Mouse (Mus musculus) cerebellum, adult (tissue): Measurements from ENCODE around the gene Tbcd.

Source experiments
- ATAC-seq: cut with Nextera tagmentation; 2 replicates; pipeline ENCODE4 v1.9.2; 2017; ENCODE audit warnings: mild to moderate bottlenecking, moderate library complexity, mixed read lengths; ENCODE audit not compliant: insufficient number of reproducible peaks, low FRiP score, low TSS enrichment

Gene Tbcd

GRCm38 (mm10) chr11:121451753-121452635 is at the start of gene Tbcd:
TSS of gene Tbcd (plus strand) at chr11:121451949.
- peak; percentile 89; the same call in 1 of the 2 replicates for ATAC-seq

- no peak for ATAC-seq
Observed at GRCm38 (mm10) chr11:121407366-121408155, 44.2 kb upstream of the Tbcd start.

GRCm38 (mm10) chr11:121414762-121415161 is 37.0 kb upstream of the Tbcd start:
- ATAC-seq, result no peak

- no peak for ATAC-seq
Observed at GRCm38 (mm10) chr11:121415351-121415750, 36.4 kb upstream of the Tbcd start.

- ATAC-seq, result no peak
Observed at GRCm38 (mm10) chr11:121417971-121418370, 33.8 kb upstream of the Tbcd start.

GRCm38 (mm10) chr11:121418932-121419331 is 32.8 kb upstream of the Tbcd start:
- no peak for ATAC-seq

GRCm38 (mm10) chr11:121420379-121420778 is 31.4 kb upstream of the Tbcd start:
- no peak for ATAC-seq

- peak; percentile 98 for ATAC-seq
Observed at GRCm38 (mm10) chr11:121420830-121421552, 30.8 kb upstream of the Tbcd start, which contains the start of gene Fn3krp. TSS of gene Fn3krp (plus strand) at chr11:121421401.

- no peak; the same call in 1 of the 2 replicates for ATAC-seq
Observed at GRCm38 (mm10) chr11:121421553-121422173, 30.1 kb upstream of the Tbcd start.

- ATAC-seq, result no peak
Observed at GRCm38 (mm10) chr11:121433397-121433796, 18.4 kb upstream of the Tbcd start.

GRCm38 (mm10) chr11:121434156-121435155 is 17.3 kb upstream of the Tbcd start, which contains the start of gene Fn3k:
TSS of gene Fn3k (plus strand) at chr11:121434913.
- peak; percentile 97 for ATAC-seq

GRCm38 (mm10) chr11:121437236-121437635 is 14.5 kb upstream of the Tbcd start:
- ATAC-seq, result no peak

GRCm38 (mm10) chr11:121439686-121440292 is 12.0 kb upstream of the Tbcd start:
- no peak for ATAC-seq

GRCm38 (mm10) chr11:121441653-121442052 is 10.1 kb upstream of the Tbcd start:
- ATAC-seq, result no peak

- ATAC-seq, result no peak
Observed at GRCm38 (mm10) chr11:121442076-121442475, 9.7 kb upstream of the Tbcd start.

GRCm38 (mm10) chr11:121451216-121451726 is 478 bp upstream of the Tbcd start:
- no peak for ATAC-seq

GRCm38 (mm10) chr11:121457874-121458273 is 6.1 kb downstream of the Tbcd start:
- no peak for ATAC-seq

- no peak for ATAC-seq
Observed at GRCm38 (mm10) chr11:121467408-121467807, 15.7 kb downstream of the Tbcd start.
